Mouse (Mus musculus): Measurements from ENCODE around the gene Mrpl38.
"Not testable (repeated sequence)": the region's sequence is repeated elsewhere in the genome, so short reads cannot be mapped to it uniquely, and the experiment has no call there.

Mrpl38 gene

GRCm38 (mm10) chr11:116109441-116110081 is 29.1 kb downstream of the Mrpl38 start:
- peak; percentile 55 to 67 for DNase-seq

- DNase-seq: peak; percentile 64 to 67
Observed at GRCm38 (mm10) chr11:116108464-116109137, 30.1 kb downstream of the Mrpl38 start.

GRCm38 (mm10) chr11:116107777-116108285 is 30.8 kb downstream of the Mrpl38 start:
- no peak for DNase-seq

GRCm38 (mm10) chr11:116106963-116107776 is 31.5 kb downstream of the Mrpl38 start:
- no peak for DNase-seq

GRCm38 (mm10) chr11:116106154-116106962 is 32.3 kb downstream of the Mrpl38 start:
- DNase-seq: peak in 1 of 2 experiments; percentile 42

- no peak for DNase-seq
Observed at GRCm38 (mm10) chr11:116105065-116105464, 33.6 kb downstream of the Mrpl38 start.

GRCm38 (mm10) chr11:116104006-116104646 is 34.5 kb downstream of the Mrpl38 start:
- peak; percentile 64 to 80 for DNase-seq

- peak in 1 of 2 experiments; percentile 23 for DNase-seq
Observed at GRCm38 (mm10) chr11:116103572-116103971, 35.1 kb downstream of the Mrpl38 start.

- DNase-seq: no peak
Observed at GRCm38 (mm10) chr11:116102472-116102871, 36.2 kb downstream of the Mrpl38 start.

- peak; percentile 60 to 80 for DNase-seq
Observed at GRCm38 (mm10) chr11:116101931-116102381, 36.7 kb downstream of the Mrpl38 start.

- DNase-seq: no peak
Observed at GRCm38 (mm10) chr11:116100839-116101238, 37.8 kb downstream of the Mrpl38 start.

GRCm38 (mm10) chr11:116100385-116100784 is 38.3 kb downstream of the Mrpl38 start:
- DNase-seq: peak; percentile 54 to 77

GRCm38 (mm10) chr11:116099462-116099861 is 39.2 kb downstream of the Mrpl38 start:
- no peak for DNase-seq

GRCm38 (mm10) chr11:116098711-116099460 is 39.8 kb downstream of the Mrpl38 start:
- no peak for DNase-seq

GRCm38 (mm10) chr11:116096213-116097108 is 42.2 kb downstream of the Mrpl38 start:
- peak in 1 of 2 experiments; percentile 43 for DNase-seq

- DNase-seq: peak; percentile 59 to 69
Observed at GRCm38 (mm10) chr11:116095573-116095972, 43.1 kb downstream of the Mrpl38 start.

GRCm38 (mm10) chr11:116093771-116094565 is 44.7 kb downstream of the Mrpl38 start:
- DNase-seq: no peak

GRCm38 (mm10) chr11:116092959-116093358 is 45.7 kb downstream of the Mrpl38 start:
- not testable (repeated sequence) for DNase-seq

- DNase-seq: peak in 1 of 2 experiments; percentile 17
Observed at GRCm38 (mm10) chr11:116091591-116091990, 47.1 kb downstream of the Mrpl38 start.
